Mouse (Mus musculus) E14TG2a.4 (cell line): Measurements from ENCODE around the gene Srgap1.

Experiments used
- CTCF ChIP-seq: conservative IDR thresholded peaks from 2 replicates; pipeline ENCODE4 v1.5.1; 2014; ENCODE audit warnings: low read length
- NANOG ChIP-seq: IDR thresholded peaks from 2 replicates; pipeline ENCODE4 v1.6.1; 2014; ENCODE audit warnings: borderline replicate concordance, low read length, mixed read lengths

GRCm38 (mm10) chr10:121804551-121804950 is 242.6 kb downstream of the Srgap1 start:
- TF ChIP-seq CTCF = no peak
- no peak for TF ChIP-seq NANOG
